Mouse (Mus musculus) forebrain, embryonic 13.5 days (tissue): ENCODE data around the gene Actr8. TPM values are rescaled to one million over a fixed set of nuclear protein-coding genes. Genes with fewer than 3 reads are reported as not detected.

Source experiments
- ATAC-seq: fragments of 200-750 bp; cut with Nextera tagmentation; 2 replicates; pipeline ENCODE4 v1.8.0; 2017
- H3K27ac ChIP-seq: fragments of 300-500 bp; sonication (generic); 2 replicates; pipeline ENCODE4 v1.5.1; 2015; ENCODE audit warnings: inconsistent platforms, mild to moderate bottlenecking, moderate library complexity
- H3K27me3 ChIP-seq: fragments of 300-500 bp; sonication (generic); 2 replicates; pipeline ENCODE4 v1.6.1; 2015; ENCODE audit warnings: mild to moderate bottlenecking, inconsistent platforms
- H3K36me3 ChIP-seq: fragments of 300-500 bp; sonication (generic); 2 replicates; pipeline ENCODE4 v1.6.1; 2015; ENCODE audit warnings: mild to moderate bottlenecking, inconsistent platforms; ENCODE audit not compliant: poor library complexity, severe bottlenecking
- H3K4me1 ChIP-seq: fragments of 300-500 bp; sonication (generic); 2 replicates; pipeline ENCODE4 v1.6.1; 2015; ENCODE audit warnings: inconsistent platforms
- H3K4me2 ChIP-seq: fragments of 300-500 bp; sonication (generic); 2 replicates; pipeline ENCODE4 v1.6.1; 2015; ENCODE audit warnings: inconsistent platforms, mild to moderate bottlenecking, moderate library complexity
- H3K4me3 ChIP-seq: fragments of 300-500 bp; sonication (generic); 2 replicates; pipeline ENCODE4 v1.5.1; 2015; ENCODE audit warnings: mild to moderate bottlenecking, inconsistent platforms
- H3K9ac ChIP-seq: fragments of 300-500 bp; sonication (generic); 2 replicates; pipeline ENCODE4 v1.6.1; 2015; ENCODE audit warnings: mild to moderate bottlenecking, inconsistent platforms
- H3K9me3 ChIP-seq: fragments of 300-500 bp; sonication (generic); replicated peaks from 2 replicates; pipeline ENCODE4 v1.6.1; 2016; ENCODE audit warnings: inconsistent platforms
- WGBS: fragments of 180-500 bp; shearing (Covaris S2); methylation state at CpG from one replicate; pipeline ENCODE4 v1.1.7; 2015; 5-methylcytosine and 5-hydroxymethylcytosine counted together
- polyA plus RNA-seq: library from polyadenylated mRNA; unstranded; fragments of >200 nt; fragmentation: Nextera tagmentation; extraction: Ambion mirVana; gene quantifications from 2 replicates; pipeline ENCODE4 v1.2.1, GENCODE M21; 2015

Actr8 gene
- polyA plus RNA-seq, result 87.0 and 98.0 TPM in 2 replicates

- H3K9ac ChIP-seq, result peak within 1 kb of the TSS; percentile 90
- peak within 1 kb of the TSS; percentile 88 for H3K4me2 ChIP-seq
- H3K27me3 ChIP-seq, result no peaks in the 10 kb centered on the region
- 4% methylated on average over 44 of the region's 44 CpGs for WGBS
- H3K36me3 ChIP-seq, result peaks cover 71% of the 10 kb centered on the region
- peak within 1 kb of the TSS; percentile 83 for H3K4me3 ChIP-seq
- peak; percentile 95 for ATAC-seq
- peak within 1 kb of the TSS; percentile 83 for H3K27ac ChIP-seq
- H3K4me1 ChIP-seq, result peaks cover 11% of the 10 kb centered on the region
- no peaks in the 10 kb centered on the region for H3K9me3 ChIP-seq
Observed at GRCm38 (mm10) chr14:29978254-29979204, at the start of gene Actr8. Gene Actr8 (plus strand): TSS chr14:29978337.

GRCm38 (mm10) chr14:29928966-29929365, 49.2 kb upstream of the Actr8 start:
- Histone ChIP-seq H3K4me1 (no peaks in the 10 kb centered on the region), H3K4me2 (no peak overlapping the region), H3K9me3 (no peaks in the 10 kb centered on the region), H3K36me3 (no peaks in the 10 kb centered on the region), H3K27me3 (no peaks in the 10 kb centered on the region), H3K9ac (no peak overlapping the region), H3K27ac (no peak overlapping the region), H3K4me3 (no peak overlapping the region)
- ATAC-seq, result no peak
- WGBS, result 61% methylated on average over 4 of the region's 4 CpGs

GRCm38 (mm10) chr14:29935516-29935915, 42.6 kb upstream of the Actr8 start:
- Histone ChIP-seq H3K4me1 (peaks cover 10% of the 10 kb centered on the region), H3K27ac (no peak overlapping the region), H3K4me3 (no peak overlapping the region), H3K9ac (no peak overlapping the region), H3K4me2 (no peak overlapping the region), H3K36me3 (no peaks in the 10 kb centered on the region), H3K9me3 (no peaks in the 10 kb centered on the region), H3K27me3 (no peaks in the 10 kb centered on the region)
- WGBS, result 52% methylated on average over 5 of the region's 5 CpGs
- no peak for ATAC-seq

- Histone ChIP-seq H3K27me3 (peaks cover 2% of the 10 kb centered on the region; the same call in 1 of the 2 replicates), H3K4me3 (no peak overlapping the region), H3K4me2 (no peak overlapping the region), H3K4me1 (peaks cover 10% of the 10 kb centered on the region), H3K27ac (no peak overlapping the region), H3K9ac (no peak overlapping the region), H3K36me3 (no peaks in the 10 kb centered on the region), H3K9me3 (no peaks in the 10 kb centered on the region)
- ATAC-seq, result no peak
- WGBS, result 87% methylated on average over 15 of the region's 15 CpGs
Observed at GRCm38 (mm10) chr14:29937466-29937865, 40.7 kb upstream of the Actr8 start.

GRCm38 (mm10) chr14:29939600-29940312, 38.4 kb upstream of the Actr8 start:
- Histone ChIP-seq H3K4me1 (peaks cover 10% of the 10 kb centered on the region), H3K4me3 (no peak overlapping the region), H3K27me3 (peaks cover 7% of the 10 kb centered on the region; the same call in 1 of the 2 replicates), H3K4me2 (peak overlapping the region; percentile 34), H3K9me3 (no peaks in the 10 kb centered on the region), H3K9ac (no peak overlapping the region), H3K27ac (no peak overlapping the region), H3K36me3 (no peaks in the 10 kb centered on the region)
- WGBS, result 42% methylated on average over 20 of the region's 20 CpGs
- ATAC-seq, result 0 out of 2 replicates have a peak, but pooled peaks have one; percentile 43

GRCm38 (mm10) chr14:29940313-29940812, 37.8 kb upstream of the Actr8 start:
- no peak overlapping the region for H3K9ac ChIP-seq
- no peaks in the 10 kb centered on the region for H3K9me3 ChIP-seq
- no peak overlapping the region for H3K27ac ChIP-seq
- WGBS, result 8% methylated on average over 10 of the region's 10 CpGs
- H3K4me3 ChIP-seq, result no peak overlapping the region
- H3K36me3 ChIP-seq, result no peaks in the 10 kb centered on the region
- peaks cover 10% of the 10 kb centered on the region for H3K4me1 ChIP-seq
- peak overlapping the region; percentile 34 for H3K4me2 ChIP-seq
- peaks cover 7% of the 10 kb centered on the region; the same call in 1 of the 2 replicates for H3K27me3 ChIP-seq
- 0 out of 2 replicates have a peak, but pooled peaks have one; percentile 27 for ATAC-seq

GRCm38 (mm10) chr14:29940877-29941276, 37.3 kb upstream of the Actr8 start:
- Histone ChIP-seq H3K4me2 (no peak overlapping the region; the same call in 1 of the 2 replicates), H3K9ac (no peak overlapping the region), H3K36me3 (no peaks in the 10 kb centered on the region), H3K4me1 (peaks cover 10% of the 10 kb centered on the region), H3K27me3 (peaks cover 7% of the 10 kb centered on the region; the same call in 1 of the 2 replicates), H3K9me3 (no peaks in the 10 kb centered on the region), H3K27ac (no peak overlapping the region), H3K4me3 (no peak overlapping the region)
- WGBS, result 16% methylated on average over 2 of the region's 2 CpGs
- ATAC-seq, result 0 out of 2 replicates have a peak, but pooled peaks have one; percentile 41

- Histone ChIP-seq H3K4me1 (no peaks in the 10 kb centered on the region), H3K9ac (no peak overlapping the region), H3K27me3 (peaks cover 7% of the 10 kb centered on the region; the same call in 1 of the 2 replicates), H3K36me3 (no peaks in the 10 kb centered on the region), H3K9me3 (no peaks in the 10 kb centered on the region), H3K4me3 (no peak overlapping the region), H3K4me2 (no peak overlapping the region), H3K27ac (no peak overlapping the region)
- no peak for ATAC-seq
- whole genome bisulfite sequencing, result 78% methylated on average over 5 of the region's 5 CpGs
Observed at GRCm38 (mm10) chr14:29946761-29947309, 31.3 kb upstream of the Actr8 start.

GRCm38 (mm10) chr14:29950805-29951204, 27.3 kb upstream of the Actr8 start:
- Histone ChIP-seq H3K4me1 (no peaks in the 10 kb centered on the region), H3K36me3 (no peaks in the 10 kb centered on the region), H3K27ac (no peak overlapping the region), H3K9ac (no peak overlapping the region), H3K4me2 (no peak overlapping the region), H3K27me3 (no peaks in the 10 kb centered on the region), H3K9me3 (no peaks in the 10 kb centered on the region), H3K4me3 (no peak overlapping the region)
- no peak for ATAC-seq
- 84% methylated on average over 4 of the region's 4 CpGs for WGBS

- H3K4me2 ChIP-seq, result no peak overlapping the region
- no peak overlapping the region for H3K27ac ChIP-seq
- ATAC-seq, result no peak
- H3K4me1 ChIP-seq, result no peaks in the 10 kb centered on the region
- no peak overlapping the region for H3K9ac ChIP-seq
- no peaks in the 10 kb centered on the region for H3K27me3 ChIP-seq
- no peaks in the 10 kb centered on the region for H3K36me3 ChIP-seq
- H3K9me3 ChIP-seq, result no peaks in the 10 kb centered on the region
- no peak overlapping the region for H3K4me3 ChIP-seq
Observed at GRCm38 (mm10) chr14:29957393-29957792, 20.7 kb upstream of the Actr8 start.

- peak overlapping the region; percentile 87 for H3K4me2 ChIP-seq
Observed at GRCm38 (mm10) chr14:29967611-29968010, 10.5 kb upstream of the Actr8 start.

More at GRCm38 (mm10) chr14:29967611-29968010, 10.5 kb upstream of the Actr8 start:
- Histone ChIP-seq H3K27ac (peak overlapping the region; percentile 66), H3K4me1 (peaks cover 27% of the 10 kb centered on the region), H3K36me3 (peaks cover 21% of the 10 kb centered on the region), H3K9ac (peak overlapping the region; percentile 58), H3K4me3 (peak overlapping the region; percentile 87), H3K9me3 (no peaks in the 10 kb centered on the region), H3K27me3 (no peaks in the 10 kb centered on the region)
- no peak; the same call in 1 of the 2 replicates for ATAC-seq
- WGBS, result 69% methylated on average over 7 of the region's 7 CpGs
